Mouse (Mus musculus) layer of hippocampus, adult 9-11 months (tissue): Measurements from ENCODE around the gene Ddx19b.
"Not testable (repeated sequence)": the region's sequence is repeated elsewhere in the genome, so short reads cannot be mapped to it uniquely, and the experiment has no call there.

ENCODE experiments used
- DNase-seq: peaks from one replicate; pipeline ENCODE4 v3.0.0; 2022

Ddx19b gene

DNA sequence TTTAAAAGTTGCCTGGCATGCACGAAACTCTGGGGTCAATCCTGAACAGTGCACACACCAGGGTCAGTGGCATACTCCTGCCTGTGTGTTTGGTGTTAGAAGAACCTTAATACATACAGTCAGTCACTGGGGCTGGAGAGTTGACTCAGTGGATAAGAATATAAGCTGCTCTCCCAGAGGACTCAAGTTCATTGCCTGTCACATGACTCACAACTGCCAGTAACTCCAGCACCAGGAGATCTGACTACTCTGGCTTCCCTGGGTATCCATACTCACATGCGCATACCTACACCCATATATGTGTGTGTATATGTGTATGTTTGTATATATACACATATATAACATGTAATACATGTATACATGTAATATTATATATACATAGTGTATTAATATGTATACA lies 68.5 kb downstream of the Ddx19b start:
- no peak for DNase-seq

GRCm38 (mm10) chr8:110959906-110960305 lies 71.6 kb downstream of the Ddx19b start:
- DNase-seq: no peak

DNA sequence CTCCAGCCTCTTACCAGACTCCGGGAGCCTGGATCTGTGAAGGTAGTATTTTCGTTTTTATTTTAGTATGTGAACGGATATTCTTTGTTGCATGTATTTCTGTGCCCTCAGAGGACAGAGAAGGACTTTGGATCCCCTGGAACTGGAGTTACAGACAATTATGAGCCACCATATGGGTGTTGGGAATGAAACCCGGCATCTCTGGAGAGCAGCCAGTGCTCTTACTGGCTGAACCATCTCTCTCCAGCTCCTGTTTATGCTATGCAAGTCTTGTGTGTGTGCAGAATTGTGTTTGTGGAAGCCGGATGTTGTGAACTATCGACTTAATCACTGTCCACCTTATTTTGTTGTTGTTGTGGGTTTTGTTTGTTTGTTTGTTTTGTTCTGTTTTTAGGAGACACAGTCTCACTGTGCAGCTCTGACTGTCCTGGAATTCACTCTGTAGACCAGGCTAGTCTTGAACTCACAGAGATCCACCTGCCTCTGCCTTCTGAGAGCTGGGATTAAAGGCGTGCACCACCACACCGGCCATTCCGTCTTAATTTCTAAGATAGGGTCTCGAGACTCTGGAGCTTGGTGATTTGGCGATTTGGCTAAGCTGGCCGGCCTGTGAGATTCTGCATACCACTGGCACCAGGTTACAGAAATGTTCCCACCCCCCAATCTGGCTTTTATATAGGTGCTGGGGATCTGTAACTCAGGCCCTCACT lies 72.3 kb downstream of the Ddx19b start:
- peak; percentile 68 for DNase-seq

GRCm38 (mm10) chr8:110958553-110958952 lies 73.0 kb downstream of the Ddx19b start:
- DNase-seq: not testable (repeated sequence)

- no peak for DNase-seq
Measured at GRCm38 (mm10) chr8:110958135-110958534, 73.4 kb downstream of the Ddx19b start.

DNA sequence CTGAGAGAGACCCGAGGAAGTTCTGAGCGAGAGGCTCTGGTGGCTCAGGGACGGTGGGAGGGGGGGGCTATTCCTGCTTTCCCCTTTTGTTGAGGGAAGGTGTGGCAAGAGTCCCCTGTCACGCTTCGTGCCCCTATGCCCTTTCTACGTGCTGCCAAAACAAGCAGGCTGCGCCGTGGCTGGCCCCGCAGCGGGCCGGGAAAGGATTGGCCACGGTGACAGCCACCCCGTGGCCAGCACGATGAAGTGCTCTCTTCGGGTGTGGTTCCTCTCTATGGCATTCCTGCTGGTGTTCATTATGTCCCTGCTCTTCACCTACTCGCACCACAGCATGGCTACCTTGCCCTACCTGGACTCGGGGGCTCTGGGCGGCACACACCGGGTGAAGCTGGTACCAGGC lies 74.1 kb downstream of the Ddx19b start:
- no peak for DNase-seq

DNA sequence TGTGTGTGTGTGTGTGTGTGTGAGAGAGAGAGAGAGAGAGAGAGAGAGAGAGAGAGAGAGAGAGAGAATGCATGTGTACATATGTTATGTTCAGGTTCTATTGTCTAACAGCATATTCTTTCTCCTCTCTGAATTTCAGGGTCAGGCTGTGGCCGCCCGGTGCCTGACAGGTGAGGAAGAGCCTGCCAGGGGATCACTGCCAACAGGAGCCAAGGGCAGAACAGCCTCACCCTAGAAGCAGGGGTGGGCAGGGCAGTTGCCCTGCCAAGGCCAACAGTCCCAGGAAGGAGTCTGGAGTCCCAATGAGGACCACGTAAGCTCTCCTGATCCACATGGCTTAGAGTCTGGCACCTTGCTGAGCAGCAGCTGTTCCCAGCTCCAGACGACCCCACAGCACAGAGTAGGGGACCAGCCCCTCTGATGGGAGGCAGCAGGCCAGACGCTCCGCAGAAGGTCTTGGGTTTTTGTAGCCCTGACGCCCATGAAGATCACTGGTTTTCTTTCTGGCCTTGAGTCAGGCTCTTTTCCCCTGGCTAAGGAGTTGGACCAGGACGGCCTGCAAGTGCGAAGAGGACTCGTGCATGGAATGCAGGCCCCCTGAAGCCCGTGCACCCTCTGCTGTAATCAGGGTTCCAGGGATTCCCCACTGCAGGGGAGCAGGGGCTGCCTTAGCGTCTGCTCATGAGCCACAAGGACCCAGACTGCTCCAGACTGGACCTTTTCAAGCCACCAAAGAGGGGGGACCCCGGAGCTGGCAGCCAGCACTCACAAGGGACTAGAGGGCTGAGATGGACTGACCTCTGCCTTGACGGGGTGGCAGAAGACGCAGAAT lies 74.7 kb downstream of the Ddx19b start:
- DNase-seq: no peak

- no peak for DNase-seq
Measured at GRCm38 (mm10) chr8:110954776-110955175, 76.8 kb downstream of the Ddx19b start.
